Mouse (Mus musculus): ENCODE data around the gene Fsip1. TPM values are rescaled to one million over a fixed set of nuclear protein-coding genes. Genes with fewer than 3 reads are reported as not detected.
A peak's percentile ranks its signal among the peaks of the same experiment; 100 is the strongest.
"Not testable (repeated sequence)": the region's sequence is repeated elsewhere in the genome, so short reads cannot be mapped to it uniquely, and the experiment has no call there.

Gene Fsip1
- total RNA-seq, 2 experiments from 2014 or later = not detected

- no peak for DNase-seq
Observed at GRCm38 (mm10) chr2:118174558-118175383, 82.0 kb downstream of the Fsip1 start.

- DNase-seq = no peak
Observed at GRCm38 (mm10) chr2:118168225-118168624, 88.5 kb downstream of the Fsip1 start.

- no peak for DNase-seq
Observed at GRCm38 (mm10) chr2:118167731-118168130, 89.0 kb downstream of the Fsip1 start.

- no peak for DNase-seq
Observed at GRCm38 (mm10) chr2:118165691-118166090, 91.1 kb downstream of the Fsip1 start.

- no peak for DNase-seq
Observed at GRCm38 (mm10) chr2:118164137-118164536, 92.6 kb downstream of the Fsip1 start.

- no peak for DNase-seq
Observed at GRCm38 (mm10) chr2:118162486-118162885, 94.3 kb downstream of the Fsip1 start.

GRCm38 (mm10) chr2:118160991-118161390, 95.8 kb downstream of the Fsip1 start:
- DNase-seq = no peak

- DNase-seq = no peak
Observed at GRCm38 (mm10) chr2:118160547-118160946, 96.2 kb downstream of the Fsip1 start.

GRCm38 (mm10) chr2:118159126-118159525, 97.6 kb downstream of the Fsip1 start:
- no peak for DNase-seq

GRCm38 (mm10) chr2:118158095-118158494, 98.7 kb downstream of the Fsip1 start:
- no peak for DNase-seq

GRCm38 (mm10) chr2:118149855-118150563, 106.8 kb downstream of the Fsip1 start:
- peak; percentile 81 to 87 for DNase-seq

- no peak for DNase-seq
Observed at GRCm38 (mm10) chr2:118148321-118149142, 108.2 kb downstream of the Fsip1 start.

GRCm38 (mm10) chr2:118147749-118148148, 109.0 kb downstream of the Fsip1 start:
- not testable (repeated sequence) for DNase-seq

GRCm38 (mm10) chr2:118141651-118142050, 115.1 kb downstream of the Fsip1 start:
- no peak for DNase-seq

GRCm38 (mm10) chr2:118139261-118139660, 117.5 kb downstream of the Fsip1 start:
- no peak for DNase-seq

- no peak for DNase-seq
Observed at GRCm38 (mm10) chr2:118137776-118138175, 119.0 kb downstream of the Fsip1 start.

GRCm38 (mm10) chr2:118137071-118137470, 119.7 kb downstream of the Fsip1 start:
- no peak for DNase-seq

GRCm38 (mm10) chr2:118128313-118128712, 128.5 kb downstream of the Fsip1 start:
- DNase-seq = no peak

GRCm38 (mm10) chr2:118127516-118128288, 129.1 kb downstream of the Fsip1 start:
- DNase-seq = no peak

- no peak for DNase-seq
Observed at GRCm38 (mm10) chr2:118125943-118126470, 130.8 kb downstream of the Fsip1 start.

- DNase-seq = no peak
Observed at GRCm38 (mm10) chr2:118125211-118125939, 131.4 kb downstream of the Fsip1 start.
